Mouse (Mus musculus) lung, postnatal 0 days (tissue): ENCODE data around the gene Slc11a1.
A peak's percentile ranks its signal among the peaks of the same experiment; 100 is the strongest.

Source experiments
- CTCF ChIP-seq: IDR thresholded peaks from 2 replicates; pipeline ENCODE4 v1.5.1; 2016; ENCODE audit warnings: antibody characterized with exemption, mild to moderate bottlenecking
- EP300 ChIP-seq: IDR thresholded peaks from 2 replicates; pipeline ENCODE4 v1.6.1; 2016; ENCODE audit warnings: antibody characterized with exemption, mild to moderate bottlenecking, control low read depth

- 0 out of 2 replicates have a peak, but pooled peaks have one; percentile 22 for TF ChIP-seq CTCF
- TF ChIP-seq EP300: no peak; the same call in 1 of the 2 replicates
Observed at GRCm38 (mm10) chr1:74390924-74391748, 16.1 kb downstream of the Slc11a1 start, which contains the start of gene Ctdsp1.
